Mouse (Mus musculus) liver, embryonic 18 days (tissue): Measurements from ENCODE around the gene March9. TPM values are rescaled to one million over a fixed set of nuclear protein-coding genes. Genes with fewer than 3 reads are reported as not detected.

ENCODE experiments used
- polyA plus RNA-seq: library from polyadenylated mRNA; depleted of rRNA; stranded (reverse); fragments of >200 nt; gene quantifications from 2 replicates; pipeline ENCODE4 v1.2.3, GENCODE M21; 2012; rRNA removed

The March9 gene
- 0.23 and 0.24 TPM in 2 replicates for polyA plus RNA-seq

DNA sequence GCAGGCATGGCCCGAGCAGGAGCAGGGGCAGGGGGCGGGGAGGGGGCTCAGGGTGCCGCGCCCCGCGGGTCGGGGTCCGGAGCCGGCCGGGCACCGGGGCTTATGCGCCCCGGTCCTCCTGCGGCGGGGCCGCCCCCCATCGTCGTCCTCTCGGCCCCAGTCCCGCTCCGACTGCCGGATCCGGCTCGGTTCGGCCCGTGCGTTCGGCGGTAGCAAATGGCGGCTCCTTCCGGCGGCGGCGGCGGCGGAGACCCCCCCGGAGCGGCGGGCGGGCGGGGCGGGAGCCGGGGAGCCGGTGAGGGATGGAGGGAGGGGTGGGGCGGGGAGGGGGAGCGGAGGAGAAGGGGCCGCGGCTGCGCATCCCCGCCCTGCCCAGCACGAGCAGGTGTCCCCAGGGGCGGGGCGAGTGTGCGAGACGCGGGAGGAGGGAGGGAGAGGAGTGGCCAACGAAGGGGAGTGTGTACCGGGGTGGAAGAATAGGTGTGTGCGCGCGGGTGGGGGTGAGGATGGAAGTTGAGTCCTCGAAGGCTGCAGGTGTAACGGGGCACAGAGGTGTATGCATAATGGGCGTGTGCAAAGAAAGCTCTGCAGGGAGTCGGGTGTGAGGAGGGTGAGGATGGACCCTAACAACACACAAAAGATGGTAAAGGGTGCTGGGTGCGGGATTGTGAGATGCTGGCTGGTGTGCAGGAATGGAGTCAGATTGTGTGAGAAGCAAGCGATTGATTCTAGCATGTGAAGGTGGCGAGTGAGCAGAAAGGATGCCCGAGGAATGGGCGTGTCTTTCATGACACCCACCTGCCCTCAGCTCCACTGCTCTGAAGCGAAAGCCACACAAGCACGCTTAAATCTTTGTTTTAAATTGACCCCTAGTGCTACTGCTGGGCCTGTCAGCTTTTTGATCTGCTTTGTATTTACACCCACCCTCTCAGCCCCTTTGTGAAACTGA, at the start of gene March9:
Gene March9 (minus strand): TSS at position 217 of the 949 bp plus-strand sequence.

GRCm38 (mm10) chr10:127075080-127075479, 15.1 kb upstream of the March9 start, which contains the start of gene Agap2:
Agap2 (plus strand) TSS chr10:127075284.

DNA sequence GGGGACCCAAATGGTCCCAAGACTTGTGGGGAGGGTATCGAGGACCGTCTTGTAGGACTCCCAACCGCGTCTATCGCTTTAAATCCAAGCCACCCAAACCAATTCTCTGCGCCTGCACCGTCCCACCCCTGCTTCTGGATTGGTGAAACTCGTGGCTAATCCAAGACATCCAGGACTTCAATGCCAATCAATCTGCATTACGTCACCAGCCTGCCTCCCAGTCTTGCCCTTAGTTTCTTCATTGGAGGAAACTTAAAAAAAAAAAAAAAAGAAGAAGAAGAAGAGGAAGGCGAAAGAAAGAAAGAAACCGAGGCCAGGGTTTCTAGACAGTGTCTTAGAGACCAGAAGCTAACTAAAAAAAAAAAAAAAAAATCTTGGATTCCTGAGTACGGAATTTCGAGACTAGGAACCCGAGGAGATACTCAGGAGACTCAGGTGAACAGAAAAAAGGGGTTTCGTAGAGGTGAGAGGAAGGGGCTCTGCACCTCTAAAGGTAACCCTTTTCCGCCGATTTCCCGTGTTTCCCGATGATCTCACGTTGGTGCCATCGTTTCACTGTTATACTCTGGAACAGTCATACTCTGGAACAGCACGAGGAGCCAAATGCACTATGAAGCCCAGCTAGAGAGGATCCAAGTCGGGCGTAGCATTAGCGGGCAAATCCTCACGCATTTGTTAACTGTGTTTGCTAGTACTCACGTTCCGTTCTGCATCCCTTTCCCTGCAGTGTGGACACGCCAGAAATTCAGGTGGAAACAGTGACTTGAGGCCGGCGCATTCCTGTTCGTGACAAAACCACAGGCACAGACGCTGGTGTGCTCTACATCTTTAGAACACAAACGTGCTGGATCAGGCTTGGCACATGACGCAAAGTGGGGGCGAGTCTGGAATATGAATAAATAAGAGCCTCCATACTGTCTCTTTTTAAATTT, 10.5 kb upstream of the March9 start, which contains the start of gene Tspan31:
Gene Tspan31 (minus strand): TSS at position 75 of the 932 bp plus-strand sequence.

GRCm38 (mm10) chr10:127063239-127063872, 3.4 kb upstream of the March9 start, which contains the start of gene Cdk4:
Cdk4 (plus strand) TSS chr10:127063534.

GRCm38 (mm10) chr10:127047954-127048353, 12.0 kb downstream of the March9 start, which contains the start of gene Cyp27b1:
Cyp27b1 (plus strand) TSS chr10:127048250.

DNA sequence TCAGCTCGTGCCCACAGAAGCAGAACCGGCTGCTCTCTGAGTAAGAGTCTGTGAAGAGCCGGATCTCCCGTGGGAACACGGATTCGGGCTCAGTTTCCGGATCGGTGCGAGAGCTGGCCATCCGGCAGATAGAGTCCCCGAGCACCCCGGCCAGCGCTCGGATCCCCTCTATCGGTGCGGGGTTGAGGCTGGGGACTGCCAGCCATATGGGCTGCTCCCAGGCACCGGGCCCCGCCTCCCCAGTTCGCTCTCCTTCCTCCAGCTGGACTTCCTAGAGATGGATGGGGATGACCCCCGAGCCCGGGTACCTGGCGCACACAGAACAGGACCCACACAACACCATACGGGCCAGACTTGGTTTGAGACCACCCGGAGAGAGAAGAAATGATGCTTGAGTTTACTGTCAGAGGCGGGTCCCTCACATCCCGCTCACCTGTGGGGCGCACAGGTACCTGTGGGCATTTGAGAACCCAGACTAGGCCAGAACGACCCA, 18.7 kb downstream of the March9 start, which contains the start of the genes Mettl1 and Eef1akmt3:
Gene Mettl1 (plus strand): TSS at position 141 of the 493 bp plus-strand sequence.
Gene Eef1akmt3 (minus strand): TSS at position 240 of the 493 bp plus-strand sequence.

DNA sequence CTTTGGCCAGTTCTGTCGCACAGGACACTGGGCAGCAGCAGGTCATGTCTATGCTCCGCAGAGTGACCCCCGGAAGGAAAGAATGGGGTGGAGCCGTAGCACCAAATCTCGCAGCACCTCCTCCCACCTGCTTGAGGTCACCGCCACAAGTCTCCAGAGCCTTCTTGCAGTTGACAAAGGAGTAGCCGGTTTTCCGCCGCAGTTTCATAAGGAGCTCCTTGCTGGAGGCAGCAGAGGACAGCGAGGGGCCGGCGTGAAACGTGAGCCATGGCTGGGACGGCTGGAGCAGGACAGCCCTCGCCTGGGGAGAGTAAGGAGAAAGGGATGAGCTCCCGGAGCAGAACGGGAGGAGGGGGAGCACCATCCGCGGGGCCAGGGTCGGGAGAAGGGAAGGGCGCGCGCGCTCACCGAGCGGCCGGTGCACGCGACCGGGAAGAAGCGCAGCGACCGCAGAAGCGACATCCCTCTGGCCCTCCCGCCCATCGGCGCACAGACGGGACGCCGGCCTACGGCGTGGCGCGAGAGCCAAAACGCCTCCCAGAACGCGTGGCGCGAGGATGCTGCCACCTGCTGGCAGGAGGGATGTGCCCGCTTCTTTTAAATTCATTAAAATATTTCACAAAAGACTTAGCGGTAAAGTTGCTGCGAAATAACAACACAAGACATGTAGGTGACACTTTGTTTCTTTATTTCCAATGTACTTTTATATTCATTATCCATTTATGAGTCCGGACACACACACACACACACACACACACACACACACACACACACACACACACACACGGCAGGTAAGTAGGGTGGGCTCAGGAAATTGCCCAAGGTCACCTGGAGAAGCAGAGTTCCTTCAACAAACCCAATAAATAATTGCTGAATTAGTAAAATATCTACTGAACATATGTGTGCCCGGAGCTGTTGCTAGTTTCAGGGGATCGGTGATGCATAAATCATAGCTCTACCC, 29.4 kb downstream of the March9 start, which contains the start of gene Tsfm:
Gene Tsfm (minus strand): TSS at position 505 of the 961 bp plus-strand sequence.

Other genes starting within 250 kb of the March9 start
- 4.3 and 5.2 TPM in 2 replicates for gene Atp23, start 158.8 kb downstream of the March9 start, polyA plus RNA-seq
- gene Ctdsp2, start 81.5 kb downstream of the March9 start, polyA plus RNA-seq: 19.6 and 22.6 TPM in 2 replicates
- 0.02 TPM in 2 replicates for gene Avil, start 59.5 kb downstream of the March9 start, polyA plus RNA-seq
- 20.5 and 23.7 TPM in 2 replicates for gene Tsfm, start 29.3 kb downstream of the March9 start, polyA plus RNA-seq
- gene Mettl1, start 18.8 kb downstream of the March9 start, polyA plus RNA-seq: 11.1 and 12.2 TPM in 2 replicates
- gene Eef1akmt3, start 18.7 kb downstream of the March9 start, polyA plus RNA-seq: 0.41 and 0.49 TPM in 2 replicates
- gene Cyp27b1, start 11.9 kb downstream of the March9 start, polyA plus RNA-seq: 0.08 and 0.10 TPM in 2 replicates
- gene Cdk4, start 3.4 kb upstream of the March9 start, polyA plus RNA-seq: 175 and 191 TPM in 2 replicates
- 73.1 and 76.9 TPM in 2 replicates for gene Tspan31, start 10.1 kb upstream of the March9 start, polyA plus RNA-seq
- gene Agap2, start 15.1 kb upstream of the March9 start, polyA plus RNA-seq: 2.3 and 3.2 TPM in 2 replicates
- gene Os9, start 60.9 kb upstream of the March9 start, polyA plus RNA-seq: 48.7 and 52.7 TPM in 2 replicates
- 21.1 and 27.0 TPM in 2 replicates for gene B4galnt1, start 105.0 kb upstream of the March9 start, polyA plus RNA-seq
- gene Slc26a10, start 120.5 kb upstream of the March9 start, polyA plus RNA-seq: 3.8 and 4.2 TPM in 2 replicates
- 5.2 and 6.2 TPM in 2 replicates for gene Arhgef25, start 129.9 kb upstream of the March9 start, polyA plus RNA-seq
- gene Dtx3, start 135.5 kb upstream of the March9 start, polyA plus RNA-seq: 25.7 and 36.5 TPM in 2 replicates
- gene Pip4k2c, start 151.4 kb upstream of the March9 start, polyA plus RNA-seq: 15.5 and 18.1 TPM in 2 replicates
- gene Kif5a, start 203.2 kb upstream of the March9 start, polyA plus RNA-seq: 0.13 TPM in 2 replicates
- 57.1 and 59.5 TPM in 2 replicates for gene Dctn2, start 206.2 kb upstream of the March9 start, polyA plus RNA-seq
- 6.1 and 8.2 TPM in 2 replicates for gene Mbd6, start 228.8 kb upstream of the March9 start, polyA plus RNA-seq